Mouse (Mus musculus) large intestine, adult 2 months (tissue): ENCODE measurements around the gene Evi2b. TPM values are rescaled to one million over a fixed set of nuclear protein-coding genes. Genes with fewer than 3 reads are reported as not detected.

Experiments
- polyA plus RNA-seq: library from polyadenylated mRNA; depleted of rRNA; stranded (reverse); fragments of >200 nt; gene quantifications from 2 replicates; pipeline ENCODE4 v1.2.3, GENCODE M21; 2012; rRNA removed

Evi2b gene
- polyA plus RNA-seq, 1 experiment = 8.9 TPM

Other genes with a start within 250 kb of the Evi2b start
- gene Gm9964, start 226.9 kb downstream of the Evi2b start, polyA plus RNA-seq = not detected in 2 replicates
- 5.3 and 9.2 TPM in 2 replicates for gene Nf1, start 184.1 kb downstream of the Evi2b start, polyA plus RNA-seq
- 0.05 and 0.08 TPM in 2 replicates for gene Omg, start 19.7 kb downstream of the Evi2b start, polyA plus RNA-seq
- 0.24 and 0.58 TPM in 2 replicates for gene Evi2, start 6.8 kb upstream of the Evi2b start, polyA plus RNA-seq
- 4.9 and 8.7 TPM in 2 replicates for gene Evi2a, start 6.8 kb upstream of the Evi2b start, polyA plus RNA-seq
- gene Rab11fip4, start 67.5 kb upstream of the Evi2b start, polyA plus RNA-seq = 4.7 and 8.7 TPM in 2 replicates